20 mouse cellular contexts compared by ENCODE assay signal in the genomic region with DNA sequence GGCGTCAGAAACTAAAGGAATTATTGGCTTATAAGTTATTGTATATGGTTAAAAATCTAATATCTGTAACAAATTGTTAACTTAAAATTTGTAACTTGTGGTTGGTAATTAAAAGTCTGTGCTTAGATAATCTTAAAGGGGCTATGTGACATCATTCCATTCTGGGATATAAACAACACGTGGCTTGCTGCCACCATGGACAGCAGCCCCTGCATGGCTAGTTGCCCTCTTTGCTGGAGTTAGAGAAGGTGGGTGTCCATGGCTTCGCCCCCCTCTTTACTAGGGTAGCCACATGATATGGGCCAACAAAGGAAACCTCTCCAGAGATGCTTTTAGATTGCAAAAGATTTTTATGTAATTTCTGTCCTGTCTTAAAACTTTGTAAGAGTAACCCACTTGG. TPM values are rescaled to one million over a fixed set of nuclear protein-coding genes. Genes with fewer than 3 reads are reported as not detected.
DNase-seq lines count a peak whose midpoint lies in the region; ATAC-seq and TF ChIP-seq lines count a peak whose summit lies in the region.
"Had no signal": no experiment of that assay in that cellular context is flagged by ENCODE, and none has a peak within 500 bp of the region (broad histone marks: within the 10 kb centered on the region; RNA-seq: fewer than 3 reads in every experiment).

No protein-coding gene starts in this region.

- ATAC-seq in intestine, embryonic 14.5 days (replicated peaks; ENCODE audit: low FRiP score, low TSS enrichment, low read depth) = no peak
- ATAC-seq in intestine, embryonic 15.5 days = no peak
- ATAC-seq: forebrain, embryonic 16.5 days; hindbrain, embryonic 16.5 days; inflammation-experienced regulatory T-cells, adult 6 months had no signal

- H3K4me1 ChIP-seq in intestine, embryonic 14.5 days (replicated peaks; ENCODE audit: control insufficient read depth, insufficient read depth, low read length) = no peaks in the 10 kb centered on the region
- H3K4me1 ChIP-seq in intestine, embryonic 15.5 days (replicated peaks) = peaks cover 3% of the 10 kb centered on the region; the same call in 1 of the 2 replicates
- H3K4me1 ChIP-seq: hindbrain, embryonic 12.5 days had no signal

- intact Hi-C loops in gastrocnemius, adult 2 months (cut with DNase I) = no loop called here
- intact Hi-C loops in gastrocnemius, postnatal 36 days (cut with DNase I) = no loop called here

- no peaks in the 10 kb centered on the region for H3K36me3 ChIP-seq in intestine, embryonic 14.5 days (ENCODE audit: control insufficient read depth, insufficient read depth, low read length)
- H3K36me3 ChIP-seq in intestine, embryonic 15.5 days = no peaks in the 10 kb centered on the region
- H3K36me3 ChIP-seq: embryonic facial prominence, embryonic 13.5 days; forebrain, embryonic 12.5 days; heart, embryonic 13.5 days; hindbrain, embryonic 12.5 days had no signal

- H3K9me3 ChIP-seq in intestine, embryonic 14.5 days (ENCODE audit: control insufficient read depth, low read length) = no peaks in the 10 kb centered on the region
- H3K9me3 ChIP-seq in intestine, embryonic 15.5 days = no peaks in the 10 kb centered on the region
- H3K9me3 ChIP-seq: embryonic facial prominence, embryonic 13.5 days; forebrain, embryonic 12.5 days; heart, embryonic 13.5 days; hindbrain, embryonic 12.5 days had no signal

- no peak overlapping the region for H3K4me3 ChIP-seq in gastrocnemius, adult 2 months
- H3K4me3 ChIP-seq in intestine, embryonic 14.5 days (ENCODE audit: low read depth, low read length) = no peak overlapping the region
- no peak overlapping the region for H3K4me3 ChIP-seq in intestine, embryonic 15.5 days (replicated peaks)
- H3K4me3 ChIP-seq: embryonic facial prominence, embryonic 13.5 days; forebrain, embryonic 12.5 days; heart, embryonic 13.5 days; hindbrain, embryonic 12.5 days had no signal

- no peak overlapping the region for H3K4me2 ChIP-seq in intestine, embryonic 14.5 days (ENCODE audit: low read length)
- H3K4me2 ChIP-seq in intestine, embryonic 15.5 days (replicated peaks) = no peak overlapping the region
- H3K4me2 ChIP-seq: embryonic facial prominence, embryonic 13.5 days; forebrain, embryonic 12.5 days; heart, embryonic 13.5 days; hindbrain, embryonic 12.5 days had no signal

- no peak for DNase-seq in gastrocnemius, adult 2 months
- no peak for DNase-seq in gastrocnemius, postnatal 36 days
- peak; percentile 37 for DNase-seq in intestine, embryonic 14.5 days (ENCODE audit: low spot score)
- peak; percentile 28 for DNase-seq in lung, postnatal 10 days
- no peak for DNase-seq in lung, postnatal 25 days (ENCODE audit: low spot score)
- DNase-seq: adrenal gland, adult 2 months; adrenal gland, postnatal 25 days; cerebellum, adult 18-20 months; embryo, embryonic 11 days; gastrocnemius, postnatal 14 days; heart, postnatal 36 days had no signal

- TF ChIP-seq CTCF in gastrocnemius, adult 2 months (IDR thresholded peaks at IDR 0.05) = no peak

- no peak overlapping the region for H3K9ac ChIP-seq in intestine, embryonic 14.5 days (ENCODE audit: low read length)
- no peak overlapping the region for H3K9ac ChIP-seq in intestine, embryonic 15.5 days
- H3K9ac ChIP-seq: embryonic facial prominence, embryonic 13.5 days; forebrain, embryonic 12.5 days; heart, embryonic 13.5 days; hindbrain, embryonic 12.5 days had no signal

- H3K27ac ChIP-seq in gastrocnemius, adult 2 months = peak overlapping the region; percentile 6
- H3K27ac ChIP-seq in intestine, embryonic 14.5 days (ENCODE audit: low read depth) = no peak overlapping the region
- no peak overlapping the region for H3K27ac ChIP-seq in intestine, embryonic 15.5 days
- H3K27ac ChIP-seq: embryonic facial prominence, embryonic 13.5 days; forebrain, embryonic 12.5 days; heart, embryonic 13.5 days; hindbrain, embryonic 12.5 days had no signal

- no peaks in the 10 kb centered on the region for H3K27me3 ChIP-seq in intestine, embryonic 14.5 days (replicated peaks; ENCODE audit: control insufficient read depth, insufficient read depth, low read length)
- H3K27me3 ChIP-seq in intestine, embryonic 15.5 days (replicated peaks) = no peaks in the 10 kb centered on the region
- H3K27me3 ChIP-seq: CH12.LX; embryonic facial prominence, embryonic 13.5 days; forebrain, embryonic 12.5 days; heart, embryonic 13.5 days; hindbrain, embryonic 12.5 days had no signal

- WGBS in intestine, embryonic 14.5 days = 75% methylated on average over 3 of the region's 3 CpGs
- WGBS in intestine, embryonic 15.5 days = 80% methylated on average over 3 of the region's 3 CpGs

RNA-seq across cellular contexts. Expression of gene Tmem131, which starts 48.0 kb away (rescaled TPM):
- 10 to 100 TPM; 24.1 to 37.5 TPM for total RNA-seq in gastrocnemius, adult 2 months (2021)
- total RNA-seq in gastrocnemius, postnatal 36 days (2021) = 10 to 100 TPM; 21.0 to 23.7 TPM
- 28.2 and 28.6 TPM in 2 replicates for polyA plus RNA-seq in intestine, embryonic 14.5 days (2014; fragmentation: Nextera tagmentation; extraction: Ambion mirVana)
- 13.3 and 13.7 TPM in 2 replicates for polyA plus RNA-seq in intestine, embryonic 15.5 days (2015; fragmentation: Nextera tagmentation; extraction: Ambion mirVana)

Comparison
In these comparisons a context has a peak if more than half of its experiments do, and no peak if none do; other contexts are left out.
1. DNase-seq: peak in intestine, embryonic 14.5 days (single experiment) and lung, postnatal 10 days (single experiment); none in gastrocnemius, adult 2 months (single experiment), gastrocnemius, postnatal 36 days (0 of 2) and lung, postnatal 25 days (single experiment).